Mouse (Mus musculus): ENCODE data around the gene Gltpd2.
"Not testable (repeated sequence)": the region's sequence is repeated elsewhere in the genome, so short reads cannot be mapped to it uniquely, and the experiment has no call there.

Gene Gltpd2

GRCm38 (mm10) chr11:70516352-70516751 lies 2.6 kb upstream of the Gltpd2 start:
- peak in 1 of 2 experiments; percentile 37 for DNase-seq (ENCODE audit: low spot score in 2 of 2)

- no peak for DNase-seq (ENCODE audit: low spot score in 2 of 2)
Measured at GRCm38 (mm10) chr11:70518436-70518835, 560 bp upstream of the Gltpd2 start.

- DNase-seq (ENCODE audit: low spot score in 2 of 2) = no peak
Measured at GRCm38 (mm10) chr11:70520178-70520769, 1.3 kb downstream of the Gltpd2 start.

- DNase-seq (ENCODE audit: low spot score in 2 of 2) = not testable (repeated sequence)
Measured at GRCm38 (mm10) chr11:70523306-70523989, 4.5 kb downstream of the Gltpd2 start.

GRCm38 (mm10) chr11:70524782-70525181 lies 5.8 kb downstream of the Gltpd2 start:
- DNase-seq (ENCODE audit: low spot score in 2 of 2) = no peak

GRCm38 (mm10) chr11:70525184-70525678 lies 6.2 kb downstream of the Gltpd2 start, which contains the start of gene Psmb6:
TSS of gene Psmb6 (plus strand) at chr11:70525367.
- peak; percentile 85 to 91 for DNase-seq (ENCODE audit: low spot score in 2 of 2)

- DNase-seq (ENCODE audit: low spot score in 2 of 2) = no peak
Measured at GRCm38 (mm10) chr11:70525726-70526125, 6.7 kb downstream of the Gltpd2 start.

- DNase-seq (ENCODE audit: low spot score in 2 of 2) = no peak
Measured at GRCm38 (mm10) chr11:70526211-70526610, 7.2 kb downstream of the Gltpd2 start.

- no peak for DNase-seq (ENCODE audit: low spot score in 2 of 2)
Measured at GRCm38 (mm10) chr11:70528610-70529009, 9.6 kb downstream of the Gltpd2 start.

- DNase-seq (ENCODE audit: low spot score in 2 of 2) = not testable (repeated sequence)
Measured at GRCm38 (mm10) chr11:70531065-70531464, 12.1 kb downstream of the Gltpd2 start.

GRCm38 (mm10) chr11:70532839-70533238 lies 13.8 kb downstream of the Gltpd2 start, which contains the start of gene Gm40193:
TSS of gene Gm40193 (minus strand) at chr11:70532939.
- no peak for DNase-seq (ENCODE audit: low spot score in 2 of 2)

- DNase-seq (ENCODE audit: low spot score in 2 of 2) = no peak
Measured at GRCm38 (mm10) chr11:70539423-70539822, 20.4 kb downstream of the Gltpd2 start.

GRCm38 (mm10) chr11:70539877-70540587 lies 21.0 kb downstream of the Gltpd2 start, which contains the start of gene Pld2:
TSS of gene Pld2 (plus strand) at chr11:70540064.
- peak; percentile 75 to 76 for DNase-seq (ENCODE audit: low spot score in 2 of 2)

GRCm38 (mm10) chr11:70540928-70541327 lies 21.9 kb downstream of the Gltpd2 start:
- no peak for DNase-seq (ENCODE audit: low spot score in 2 of 2)

- DNase-seq (ENCODE audit: low spot score in 2 of 2) = no peak
Measured at GRCm38 (mm10) chr11:70541415-70541814, 22.4 kb downstream of the Gltpd2 start.

- no peak for DNase-seq (ENCODE audit: low spot score in 2 of 2)
Measured at GRCm38 (mm10) chr11:70544496-70544895, 25.5 kb downstream of the Gltpd2 start.

GRCm38 (mm10) chr11:70551526-70551925 lies 32.5 kb downstream of the Gltpd2 start:
- no peak for DNase-seq (ENCODE audit: low spot score in 2 of 2)

- no peak for DNase-seq (ENCODE audit: low spot score in 2 of 2)
Measured at GRCm38 (mm10) chr11:70553940-70554339, 34.9 kb downstream of the Gltpd2 start.

- no peak for DNase-seq (ENCODE audit: low spot score in 2 of 2)
Measured at GRCm38 (mm10) chr11:70557545-70557944, 38.5 kb downstream of the Gltpd2 start.

GRCm38 (mm10) chr11:70561937-70562286 lies 42.9 kb downstream of the Gltpd2 start:
- no peak for DNase-seq (ENCODE audit: low spot score in 2 of 2)

GRCm38 (mm10) chr11:70562287-70562994 lies 43.4 kb downstream of the Gltpd2 start, which contains the start of gene Mink1:
TSS of gene Mink1 (plus strand) at chr11:70562881.
- DNase-seq (ENCODE audit: low spot score in 2 of 2) = peak; percentile 84 to 92

- no peak for DNase-seq (ENCODE audit: low spot score in 2 of 2)
Measured at GRCm38 (mm10) chr11:70562995-70563469, 44.0 kb downstream of the Gltpd2 start.

Data from thymus, postnatal 10 days (tissue).